Mouse (Mus musculus) testis, adult 10 weeks (tissue): Measurements from ENCODE around the gene 2210010C04Rik. TPM values are rescaled to one million over a fixed set of nuclear protein-coding genes. Genes with fewer than 3 reads are reported as not detected.

ENCODE experiments used
- polyA plus RNA-seq: library from polyadenylated mRNA; stranded (reverse); fragments of 350-450 nt; fragmentation: Illumina TruSeq; extraction: RNeasy Lipid Tissue Mini Kit (QIAGEN cat#74804); gene quantifications from one replicate; pipeline ENCODE4 v1.2.3, GENCODE M21; 2014; ENCODE audit warnings: low read depth, low replicate concordance

Gene 2210010C04Rik
- polyA plus RNA-seq, result not detected

GRCm38 (mm10) chr6:41035409-41035808 lies at the start of gene 2210010C04Rik:
TSS of gene 2210010C04Rik (minus strand) at chr6:41035509.

DNA sequence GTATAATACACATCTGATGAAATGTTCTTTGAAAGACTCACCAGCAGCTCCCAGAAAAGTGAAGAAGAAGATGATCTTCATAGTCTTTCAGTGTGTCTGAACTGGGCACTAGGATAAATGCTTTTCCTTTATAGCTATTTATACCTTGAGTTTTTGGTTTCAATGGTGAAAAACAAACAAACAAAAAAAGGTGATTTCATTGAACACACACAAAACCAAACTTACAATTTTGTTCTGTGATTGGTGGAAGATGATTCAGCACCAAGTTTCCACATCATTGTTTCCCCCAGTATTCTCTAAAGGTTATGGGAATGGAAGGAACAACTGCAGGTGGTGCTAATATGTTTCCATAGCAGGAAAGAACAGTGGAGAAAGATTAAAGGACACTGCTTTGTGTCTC lies 35.9 kb downstream of the 2210010C04Rik start, which contains the start of gene Gm2663:
Gene Gm2663, minus strand, starts transcription at position 101 of the 400 bp plus-strand sequence.

Other genes starting within 250 kb of the 2210010C04Rik start
- gene Moxd2, start 148.0 kb downstream of the 2210010C04Rik start, polyA plus RNA-seq, result 0.11 TPM
- 193 TPM for gene Prss58, start 135.1 kb downstream of the 2210010C04Rik start, polyA plus RNA-seq
- 1,648 TPM for gene 1700074P13Rik, start 95.0 kb downstream of the 2210010C04Rik start, polyA plus RNA-seq
- gene Gm4744, start 83.6 kb downstream of the 2210010C04Rik start, polyA plus RNA-seq, result not detected
- not detected for gene 1810009J06Rik, start 70.8 kb downstream of the 2210010C04Rik start, polyA plus RNA-seq
- gene Gm2663, start 36.0 kb downstream of the 2210010C04Rik start, polyA plus RNA-seq, result not detected